Mouse (Mus musculus): ENCODE data around the gene Fam122a. TPM values are rescaled to one million over a fixed set of nuclear protein-coding genes. Genes with fewer than 3 reads are reported as not detected.

The Fam122a gene
- 10 to 100 TPM; 26.5 to 29.4 TPM for total RNA-seq (2021)
- long read RNA-seq, experiment 1, transcript Fam122a-201 (1 exons, 855 nt): major isoform, 52 of 52 reads
- long read RNA-seq, experiment 1, partial matches to known transcripts: 0 of 52 reads
- long read RNA-seq, experiment 1, other reads (novel, unspliced or antisense): 0 of 52 reads
- long read RNA-seq, experiment 2, transcript Fam122a-201 (1 exons, 855 nt): major isoform, 23 of 23 reads
- long read RNA-seq, experiment 2, partial matches to known transcripts: 0 of 23 reads
- long read RNA-seq, experiment 2, other reads (novel, unspliced or antisense): 0 of 23 reads

- peak; percentile 95 for DNase-seq
Observed at GRCm38 (mm10) chr19:24476929-24477882, at the start of gene Fam122a. Gene Fam122a, minus strand, starts transcription at chr19:24477356.

GRCm38 (mm10) chr19:24523476-24524313, 46.5 kb upstream of the Fam122a start:
- DNase-seq: no peak

- DNase-seq: no peak
Observed at GRCm38 (mm10) chr19:24521997-24522396, 44.8 kb upstream of the Fam122a start.

GRCm38 (mm10) chr19:24521146-24521545, 44.0 kb upstream of the Fam122a start:
- no peak for DNase-seq

- DNase-seq: no peak
Observed at GRCm38 (mm10) chr19:24519732-24520409, 42.7 kb upstream of the Fam122a start.

GRCm38 (mm10) chr19:24518384-24518783, 41.2 kb upstream of the Fam122a start:
- DNase-seq: no peak

- DNase-seq: no peak
Observed at GRCm38 (mm10) chr19:24517057-24517456, 39.9 kb upstream of the Fam122a start.

GRCm38 (mm10) chr19:24515941-24516340, 38.8 kb upstream of the Fam122a start:
- no peak for DNase-seq

- DNase-seq: no peak
Observed at GRCm38 (mm10) chr19:24514661-24515642, 37.8 kb upstream of the Fam122a start.

- DNase-seq: no peak
Observed at GRCm38 (mm10) chr19:24513105-24513843, 36.1 kb upstream of the Fam122a start.

GRCm38 (mm10) chr19:24511939-24512338, 34.8 kb upstream of the Fam122a start:
- DNase-seq: no peak

GRCm38 (mm10) chr19:24509391-24509790, 32.2 kb upstream of the Fam122a start:
- DNase-seq: no peak

- DNase-seq: no peak
Observed at GRCm38 (mm10) chr19:24508087-24508767, 31.1 kb upstream of the Fam122a start.

GRCm38 (mm10) chr19:24502736-24503421, 25.7 kb upstream of the Fam122a start:
- DNase-seq: no peak

GRCm38 (mm10) chr19:24501525-24501924, 24.4 kb upstream of the Fam122a start:
- DNase-seq: no peak

GRCm38 (mm10) chr19:24500431-24500830, 23.3 kb upstream of the Fam122a start:
- DNase-seq: no peak

GRCm38 (mm10) chr19:24499291-24499690, 22.1 kb upstream of the Fam122a start:
- no peak for DNase-seq

GRCm38 (mm10) chr19:24493887-24494286, 16.7 kb upstream of the Fam122a start:
- no peak for DNase-seq
